Mouse (Mus musculus) cerebral cortex, adult 2 months (tissue): ENCODE measurements around the gene Dhx40.

Experiments used
- WGBS: fragments of 180-500 bp; shearing (Covaris S2); methylation state at CpG from one replicate; pipeline ENCODE4 v1.1.7; 2018; 5-methylcytosine and 5-hydroxymethylcytosine counted together

The Dhx40 gene

GRCm38 (mm10) chr11:86818928-86819327 is 11.4 kb upstream of the Dhx40 start:
- 87% methylated on average over 2 of the region's 2 CpGs for WGBS

- WGBS: 90% methylated on average over 3 of the region's 3 CpGs
Observed at GRCm38 (mm10) chr11:86816288-86816687, 8.7 kb upstream of the Dhx40 start.

- 7% methylated on average over 5 of the region's 11 CpGs for WGBS
Observed at GRCm38 (mm10) chr11:86814481-86814880, 6.9 kb upstream of the Dhx40 start.

- 83% methylated on average over 6 of the region's 11 CpGs for WGBS
Observed at GRCm38 (mm10) chr11:86813256-86813655, 5.7 kb upstream of the Dhx40 start.

GRCm38 (mm10) chr11:86811326-86811630 is 3.7 kb upstream of the Dhx40 start:
- 90% methylated on average over 1 of the region's 1 CpGs for WGBS

- WGBS: 91% methylated on average over 2 of the region's 2 CpGs
Observed at GRCm38 (mm10) chr11:86810572-86811325, 3.2 kb upstream of the Dhx40 start.

GRCm38 (mm10) chr11:86809828-86810227 is 2.3 kb upstream of the Dhx40 start:
- 76% methylated on average over 4 of the region's 4 CpGs for WGBS

GRCm38 (mm10) chr11:86807001-86807477 is 507 bp downstream of the Dhx40 start:
- WGBS: 2% methylated on average over 25 of the region's 25 CpGs

- 85% methylated on average over 1 of the region's 1 CpGs for WGBS
Observed at GRCm38 (mm10) chr11:86794161-86794560, 13.4 kb downstream of the Dhx40 start.

- WGBS: 97% methylated on average over 5 of the region's 5 CpGs
Observed at GRCm38 (mm10) chr11:86787436-86787835, 20.1 kb downstream of the Dhx40 start.

- 94% methylated on average over 2 of the region's 2 CpGs for WGBS
Observed at GRCm38 (mm10) chr11:86785767-86786166, 21.8 kb downstream of the Dhx40 start.

- 74% methylated on average over 4 of the region's 4 CpGs for WGBS
Observed at GRCm38 (mm10) chr11:86769884-86770283, 37.7 kb downstream of the Dhx40 start.

GRCm38 (mm10) chr11:86764501-86764900 is 43.0 kb downstream of the Dhx40 start:
- 95% methylated on average over 2 of the region's 2 CpGs for WGBS

GRCm38 (mm10) chr11:86763127-86763526 is 44.4 kb downstream of the Dhx40 start:
- 92% methylated on average over 11 of the region's 11 CpGs for WGBS

- 80% methylated on average over 2 of the region's 2 CpGs for WGBS
Observed at GRCm38 (mm10) chr11:86759886-86760285, 47.7 kb downstream of the Dhx40 start.

- WGBS: 90% methylated on average over 1 of the region's 1 CpGs
Observed at GRCm38 (mm10) chr11:86759226-86759625, 48.3 kb downstream of the Dhx40 start.

GRCm38 (mm10) chr11:86758559-86758958 is 49.0 kb downstream of the Dhx40 start:
- 24% methylated on average over 6 of the region's 6 CpGs for WGBS

GRCm38 (mm10) chr11:86757480-86758371 is 49.8 kb downstream of the Dhx40 start, which contains the start of gene Cltc:
Gene Cltc (minus strand): TSS chr11:86757565.
- WGBS: under 1% methylated on average over 73 of the region's 73 CpGs

- WGBS: under 1% methylated on average over 18 of the region's 18 CpGs
Observed at GRCm38 (mm10) chr11:86757142-86757479, 50.4 kb downstream of the Dhx40 start.

- under 1% methylated on average over 31 of the region's 31 CpGs for WGBS
Observed at GRCm38 (mm10) chr11:86756156-86757141, 51.1 kb downstream of the Dhx40 start.

GRCm38 (mm10) chr11:86751010-86751409 is 56.5 kb downstream of the Dhx40 start:
- 76% methylated on average over 1 of the region's 1 CpGs for WGBS
